Comparison of ENCODE assay signal across 10 mouse cellular contexts in the genomic region with DNA sequence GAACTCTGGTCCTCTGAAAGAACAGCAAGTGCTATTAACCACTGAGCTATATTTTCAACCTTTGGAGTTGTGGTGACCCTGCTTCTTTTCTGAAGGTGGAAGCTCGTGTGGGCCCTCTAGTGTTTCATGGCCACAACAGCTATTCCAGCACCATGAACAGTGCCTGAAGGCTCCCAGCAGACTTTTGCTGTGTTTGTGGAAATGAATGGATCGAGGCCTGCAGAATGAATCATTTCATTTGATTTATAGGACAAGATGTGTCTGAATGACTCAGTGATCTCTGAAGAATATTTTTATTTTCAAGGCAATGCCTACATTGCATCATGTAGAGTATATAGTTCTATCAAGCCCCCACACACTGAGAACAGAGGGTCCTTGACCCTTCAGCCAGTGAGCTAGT. TPM values are rescaled to one million over a fixed set of nuclear protein-coding genes. Genes with fewer than 3 reads are reported as not detected.
A peak's percentile ranks its signal among the peaks of the same experiment; 100 is the strongest.
DNase-seq lines count a peak whose midpoint lies in the region; ATAC-seq and TF ChIP-seq lines count a peak whose summit lies in the region.
"Had no signal": no experiment of that assay in that cellular context is flagged by ENCODE, and none has a peak within 500 bp of the region (broad histone marks: within the 10 kb centered on the region; RNA-seq: fewer than 3 reads in every experiment).

No protein-coding gene starts in this region.

- H3K9me3 ChIP-seq in midbrain, embryonic 14.5 days (ENCODE audit: control insufficient read depth, low read length), result no peaks in the 10 kb centered on the region
- H3K9me3 ChIP-seq: embryonic facial prominence, embryonic 13.5 days; stomach, embryonic 15.5 days had no signal

- no peaks in the 10 kb centered on the region for H3K27me3 ChIP-seq in kidney, adult 2 months (replicated peaks; ENCODE audit: control insufficient read depth, insufficient read depth, low read length)
- no peaks in the 10 kb centered on the region for H3K27me3 ChIP-seq in midbrain, embryonic 14.5 days (ENCODE audit: control insufficient read depth, insufficient read depth, low read length)
- H3K27me3 ChIP-seq: embryonic facial prominence, embryonic 13.5 days; stomach, embryonic 15.5 days had no signal

- H3K4me2 ChIP-seq in midbrain, embryonic 14.5 days (ENCODE audit: low read length), result no peak overlapping the region
- H3K4me2 ChIP-seq: embryonic facial prominence, embryonic 13.5 days; stomach, embryonic 15.5 days had no signal

- TF ChIP-seq POLR2A in kidney, adult 2 months (IDR thresholded peaks at IDR 0.05; ENCODE audit: low read depth, low read length), result no peak

- DNase-seq in kidney, adult 2 months, result peak; percentile 28
- no peak for DNase-seq in kidney, postnatal 14 days
- peak; percentile 70 to 86 for DNase-seq in adrenal gland, adult (ENCODE audit: inconsistent age in 2 of 2, low spot score in 1 of 2)
- peak; percentile 41 for DNase-seq in lung, postnatal 36 days
- no peak for DNase-seq in neural tube, embryonic 10.5 days (ENCODE audit: extremely low spot score, low spot score)
- no peak for DNase-seq in heart, postnatal 36 days
- DNase-seq in midbrain, embryonic 14.5 days, result no peak

- no peak overlapping the region for H3K4me3 ChIP-seq in kidney, adult 2 months (ENCODE audit: insufficient read depth, low read depth, low read length)
- H3K4me3 ChIP-seq in midbrain, embryonic 14.5 days (replicated peaks; ENCODE audit: low read depth, low read length), result no peak overlapping the region
- H3K4me3 ChIP-seq: embryonic facial prominence, embryonic 13.5 days; stomach, embryonic 15.5 days had no signal

- H3K4me1 ChIP-seq in kidney, adult 2 months (ENCODE audit: control insufficient read depth, insufficient read depth, low read length), result peaks cover 15% of the 10 kb centered on the region
- H3K4me1 ChIP-seq in midbrain, embryonic 14.5 days (ENCODE audit: control insufficient read depth, insufficient read depth, low read length), result peaks cover 14% of the 10 kb centered on the region

- no peaks in the 10 kb centered on the region for H3K36me3 ChIP-seq in kidney, adult 2 months (ENCODE audit: control insufficient read depth, insufficient read depth, low read length)
- H3K36me3 ChIP-seq in midbrain, embryonic 14.5 days (ENCODE audit: control insufficient read depth, insufficient read depth, low read length), result no peaks in the 10 kb centered on the region
- H3K36me3 ChIP-seq: stomach, embryonic 15.5 days had no signal

- no peak overlapping the region for H3K27ac ChIP-seq in kidney, adult 2 months (ENCODE audit: insufficient read depth, low read depth, low read length)
- no peak overlapping the region for H3K27ac ChIP-seq in midbrain, embryonic 14.5 days (replicated peaks; ENCODE audit: low read depth, low read length)
- H3K27ac ChIP-seq: embryonic facial prominence, embryonic 13.5 days; stomach, embryonic 15.5 days had no signal

- TF ChIP-seq CTCF in kidney, adult 2 months (conservative IDR thresholded peaks at IDR 0.05; ENCODE audit: insufficient read depth, insufficient read length, low read depth, low read length), result peak; percentile 36

- WGBS in kidney, adult 2 months, result 48% methylated on average over 2 of the region's 2 CpGs
- 71% methylated on average over 2 of the region's 2 CpGs for WGBS in midbrain, embryonic 14.5 days

- intact Hi-C loops in heart, postnatal 36 days (cut with DNase I), result no loop called here

- ATAC-seq in CD4-positive, CD25-positive, alpha-beta regulatory T cell, adult 4 months, result peak; percentile 37
- no peak for ATAC-seq in midbrain, embryonic 14.5 days (ENCODE audit: low FRiP score, low TSS enrichment)

- H3K9ac ChIP-seq in midbrain, embryonic 14.5 days (replicated peaks; ENCODE audit: low read length), result no peak overlapping the region
- H3K9ac ChIP-seq: embryonic facial prominence, embryonic 13.5 days; stomach, embryonic 15.5 days had no signal

RNA-seq across cellular contexts. Expression of gene Kmt5b, which starts 6.9 kb away (rescaled TPM):
- 12.6 and 12.9 TPM in 2 replicates for polyA plus RNA-seq in kidney, adult 2 months (2012; rRNA removed)
- polyA plus RNA-seq in CD4-positive, CD25-positive, alpha-beta regulatory T cell, adult 4 months (2017; shearing (Covaris generic)), result 10 to 100 TPM; 33.1 to 38.4 TPM
- total RNA-seq in heart, postnatal 36 days (2021), result 10 to 100 TPM; 31.0 to 34.2 TPM
- polyA plus RNA-seq in midbrain, embryonic 14.5 days (2014; fragmentation: Nextera tagmentation; extraction: Ambion mirVana), result 55.6 and 74.0 TPM in 2 replicates

Comparison
In these comparisons a context has a peak if more than half of its experiments do, and no peak if none do; other contexts are left out.
1. DNase-seq: peak in kidney, adult 2 months (single experiment), adrenal gland, adult (2 of 2) and lung, postnatal 36 days (single experiment); none in kidney, postnatal 14 days (single experiment), neural tube, embryonic 10.5 days (single experiment), heart, postnatal 36 days (0 of 2) and midbrain, embryonic 14.5 days (single experiment).